Mouse (Mus musculus) megakaryocyte, adult 5-6 weeks (primary cell): Measurements from ENCODE around the gene Ring1. TPM values are rescaled to one million over a fixed set of nuclear protein-coding genes. Genes with fewer than 3 reads are reported as not detected.
"Not testable (repeated sequence)": the region's sequence is repeated elsewhere in the genome, so short reads cannot be mapped to it uniquely, and the experiment has no call there.

Experiments
- ATAC-seq: 2 replicates; pipeline ENCODE4 v1.8.0; 2016; ENCODE audit warnings: mild to moderate bottlenecking, inconsistent platforms; ENCODE audit not compliant: poor library complexity, severe bottlenecking
- total RNA-seq, 2 experiments: library from RNA; stranded (forward) in 1 of 2; stranded (reverse) in 1 of 2; fragments of 153-499, 151-499 nt in 1 of 2; fragments of 221-1000, 200-1000 nt in 1 of 2; gene quantifications; 2 replicates each; pipeline versions ENCODE4 v1.2.3 to v1.2.4; 2015 to 2017

Gene Ring1
- total RNA-seq, 2 experiments from 2014 or later, result 5.3 to 9.6 TPM

GRCm38 (mm10) chr17:33998697-33999096 lies 25.8 kb downstream of the Ring1 start:
- not testable (repeated sequence) for ATAC-seq

- not testable (repeated sequence) for ATAC-seq
Measured at GRCm38 (mm10) chr17:33997025-33997424, 27.5 kb downstream of the Ring1 start.

- no peak for ATAC-seq
Measured at GRCm38 (mm10) chr17:33995651-33996050, 28.8 kb downstream of the Ring1 start.

- ATAC-seq, result no peak
Measured at GRCm38 (mm10) chr17:33994959-33995358, 29.5 kb downstream of the Ring1 start.

GRCm38 (mm10) chr17:33991788-33992664 lies 32.5 kb downstream of the Ring1 start:
- peak; percentile 79 for ATAC-seq

- ATAC-seq, result not testable (repeated sequence)
Measured at GRCm38 (mm10) chr17:33982136-33982535, 42.3 kb downstream of the Ring1 start.

- ATAC-seq, result peak; percentile 65
Measured at GRCm38 (mm10) chr17:33981192-33981909, 43.1 kb downstream of the Ring1 start.

- no peak for ATAC-seq
Measured at GRCm38 (mm10) chr17:33980181-33981035, 44.1 kb downstream of the Ring1 start.

- no peak for ATAC-seq
Measured at GRCm38 (mm10) chr17:33979512-33980050, 44.9 kb downstream of the Ring1 start.

GRCm38 (mm10) chr17:33978631-33979031 lies 45.8 kb downstream of the Ring1 start:
- peak; percentile 93 for ATAC-seq

- no peak for ATAC-seq
Measured at GRCm38 (mm10) chr17:33977861-33978557, 46.5 kb downstream of the Ring1 start.

GRCm38 (mm10) chr17:33973572-33973971 lies 50.9 kb downstream of the Ring1 start:
- no peak for ATAC-seq

GRCm38 (mm10) chr17:33972691-33973090 lies 51.8 kb downstream of the Ring1 start:
- no peak for ATAC-seq

Other genes starting within 250 kb of the Ring1 start
Only the 30 nearest of the 33 such genes appear.
- gene Kank3, start 214.2 kb downstream of the Ring1 start, total RNA-seq (2015), result 12.3 and 16.2 TPM in 2 replicates
- 13.5 and 14.8 TPM in 2 replicates for gene Kank3, start 214.2 kb downstream of the Ring1 start, total RNA-seq (2017)
- gene Rps28, start 200.1 kb downstream of the Ring1 start, total RNA-seq (2015), result 875 and 928 TPM in 2 replicates
- gene Rps28, start 200.1 kb downstream of the Ring1 start, total RNA-seq (2017), result 2,242 and 2,459 TPM in 2 replicates
- gene Ndufa7, start 200.1 kb downstream of the Ring1 start, total RNA-seq (2015), result 150 and 160 TPM in 2 replicates
- gene Ndufa7, start 200.1 kb downstream of the Ring1 start, total RNA-seq (2017), result 110 and 139 TPM in 2 replicates
- 2.5 and 4.0 TPM in 2 replicates for gene Cd320, start 181.6 kb downstream of the Ring1 start, total RNA-seq (2015)
- gene Cd320, start 181.6 kb downstream of the Ring1 start, total RNA-seq (2017), result 0.85 and 1.5 TPM in 2 replicates
- not detected in 2 replicates for gene Gm7029, start 150.8 kb downstream of the Ring1 start, total RNA-seq (2015)
- gene Gm7029, start 150.8 kb downstream of the Ring1 start, total RNA-seq (2017), result not detected in 2 replicates
- 9.0 and 12.9 TPM in 2 replicates for gene Kifc1, start 134.0 kb downstream of the Ring1 start, total RNA-seq (2015)
- 40.1 and 41.3 TPM in 2 replicates for gene Kifc1, start 134.0 kb downstream of the Ring1 start, total RNA-seq (2017)
- gene Platr17, start 119.5 kb downstream of the Ring1 start, total RNA-seq (2015), result 4.9 and 9.8 TPM in 2 replicates
- gene Platr17, start 119.5 kb downstream of the Ring1 start, total RNA-seq (2017), result 2.6 and 5.9 TPM in 2 replicates
- gene Daxx, start 115.3 kb downstream of the Ring1 start, total RNA-seq (2015), result 42.1 and 49.7 TPM in 2 replicates
- gene Daxx, start 115.3 kb downstream of the Ring1 start, total RNA-seq (2017), result 39.3 and 63.3 TPM in 2 replicates
- 99.7 and 105 TPM in 2 replicates for gene Tapbp, start 108.8 kb downstream of the Ring1 start, total RNA-seq (2015)
- gene Tapbp, start 108.8 kb downstream of the Ring1 start, total RNA-seq (2017), result 88.9 and 93.3 TPM in 2 replicates
- gene Zbtb22, start 108.8 kb downstream of the Ring1 start, total RNA-seq (2015), result 13.7 and 14.0 TPM in 2 replicates
- gene Zbtb22, start 108.8 kb downstream of the Ring1 start, total RNA-seq (2017), result 22.0 and 25.8 TPM in 2 replicates
- gene Rgl2, start 95.1 kb downstream of the Ring1 start, total RNA-seq (2015), result 33.6 and 38.2 TPM in 2 replicates
- gene Rgl2, start 95.1 kb downstream of the Ring1 start, total RNA-seq (2017), result 51.8 and 58.3 TPM in 2 replicates
- gene Pfdn6, start 84.3 kb downstream of the Ring1 start, total RNA-seq (2015), result 84.1 and 88.3 TPM in 2 replicates
- gene Pfdn6, start 84.3 kb downstream of the Ring1 start, total RNA-seq (2017), result 148 and 161 TPM in 2 replicates
- 12.2 and 12.4 TPM in 2 replicates for gene Wdr46, start 84.0 kb downstream of the Ring1 start, total RNA-seq (2015)
- gene Wdr46, start 84.0 kb downstream of the Ring1 start, total RNA-seq (2017), result 21.6 and 23.7 TPM in 2 replicates
- 3.5 and 4.0 TPM in 2 replicates for gene B3galt4, start 73.2 kb downstream of the Ring1 start, total RNA-seq (2015)
- gene B3galt4, start 73.2 kb downstream of the Ring1 start, total RNA-seq (2017), result 4.9 and 5.7 TPM in 2 replicates
- gene Vps52, start 68.9 kb downstream of the Ring1 start, total RNA-seq (2015), result 15.7 and 17.7 TPM in 2 replicates
- gene Vps52, start 68.9 kb downstream of the Ring1 start, total RNA-seq (2017), result 11.6 and 22.8 TPM in 2 replicates
- 2,016 and 2,115 TPM in 2 replicates for gene Rps18, start 68.7 kb downstream of the Ring1 start, total RNA-seq (2015)
- 724 and 801 TPM in 2 replicates for gene Rps18, start 68.7 kb downstream of the Ring1 start, total RNA-seq (2017)
- gene H2-K1, start 24.3 kb downstream of the Ring1 start, total RNA-seq (2015), result 868 and 887 TPM in 2 replicates
- gene H2-K1, start 24.3 kb downstream of the Ring1 start, total RNA-seq (2017), result 668 and 686 TPM in 2 replicates
- gene H2-Ke6, start 3.4 kb upstream of the Ring1 start, total RNA-seq (2015), result 67.7 and 84.3 TPM in 2 replicates
- gene H2-Ke6, start 3.4 kb upstream of the Ring1 start, total RNA-seq (2017), result 34.6 and 35.5 TPM in 2 replicates
- 5.4 and 6.4 TPM in 2 replicates for gene Slc39a7, start 7.0 kb upstream of the Ring1 start, total RNA-seq (2015)
- gene Slc39a7, start 7.0 kb upstream of the Ring1 start, total RNA-seq (2017), result 72.5 and 83.1 TPM in 2 replicates
- gene Rxrb, start 7.1 kb upstream of the Ring1 start, total RNA-seq (2015), result 19.6 and 23.4 TPM in 2 replicates
- gene Rxrb, start 7.1 kb upstream of the Ring1 start, total RNA-seq (2017), result 23.7 and 27.2 TPM in 2 replicates
- 0.36 and 0.87 TPM in 2 replicates for gene Col11a2, start 14.8 kb upstream of the Ring1 start, total RNA-seq (2015)
- 1.2 and 1.5 TPM in 2 replicates for gene Col11a2, start 14.8 kb upstream of the Ring1 start, total RNA-seq (2017)
- gene H2-Oa, start 67.7 kb upstream of the Ring1 start, total RNA-seq (2015), result 10.0 and 10.8 TPM in 2 replicates
- 3.7 and 6.9 TPM in 2 replicates for gene H2-Oa, start 67.7 kb upstream of the Ring1 start, total RNA-seq (2017)
- 172 and 189 TPM in 2 replicates for gene H2-DMa, start 94.9 kb upstream of the Ring1 start, total RNA-seq (2015)
- 145 and 152 TPM in 2 replicates for gene H2-DMa, start 94.9 kb upstream of the Ring1 start, total RNA-seq (2017)
- 287 and 312 TPM in 2 replicates for gene Brd2, start 98.0 kb upstream of the Ring1 start, total RNA-seq (2015)
- gene Brd2, start 98.0 kb upstream of the Ring1 start, total RNA-seq (2017), result 286 and 353 TPM in 2 replicates
- 8.9 and 9.6 TPM in 2 replicates for gene H2-DMb2, start 118.6 kb upstream of the Ring1 start, total RNA-seq (2015)
- 12.4 and 18.3 TPM in 2 replicates for gene H2-DMb2, start 118.6 kb upstream of the Ring1 start, total RNA-seq (2017)
- 105 and 109 TPM in 2 replicates for gene H2-DMb1, start 128.4 kb upstream of the Ring1 start, total RNA-seq (2015)
- gene H2-DMb1, start 128.4 kb upstream of the Ring1 start, total RNA-seq (2017), result 110 and 132 TPM in 2 replicates
- 43.4 and 46.2 TPM in 2 replicates for gene Tap1, start 162.9 kb upstream of the Ring1 start, total RNA-seq (2015)
- gene Tap1, start 162.9 kb upstream of the Ring1 start, total RNA-seq (2017), result 96.5 and 101 TPM in 2 replicates
- gene Psmb9, start 163.1 kb upstream of the Ring1 start, total RNA-seq (2015), result 142 and 149 TPM in 2 replicates
- gene Psmb9, start 163.1 kb upstream of the Ring1 start, total RNA-seq (2017), result 78.7 and 125 TPM in 2 replicates
- gene Psmb8, start 173.0 kb upstream of the Ring1 start, total RNA-seq (2015), result 230 and 263 TPM in 2 replicates
- 339 and 455 TPM in 2 replicates for gene Psmb8, start 173.0 kb upstream of the Ring1 start, total RNA-seq (2017)
- 6.4 and 7.1 TPM in 2 replicates for gene Tap2, start 178.8 kb upstream of the Ring1 start, total RNA-seq (2015)
- gene Tap2, start 178.8 kb upstream of the Ring1 start, total RNA-seq (2017), result 34.2 and 35.9 TPM in 2 replicates